Mouse (Mus musculus): Measurements from ENCODE around the gene Rnf2. TPM values are rescaled to one million over a fixed set of nuclear protein-coding genes. Genes with fewer than 3 reads are reported as not detected.

The Rnf2 gene
- total and polyA plus RNA-seq, 3 experiments = 53.4 to 134 (median 53.7) TPM

DNA sequence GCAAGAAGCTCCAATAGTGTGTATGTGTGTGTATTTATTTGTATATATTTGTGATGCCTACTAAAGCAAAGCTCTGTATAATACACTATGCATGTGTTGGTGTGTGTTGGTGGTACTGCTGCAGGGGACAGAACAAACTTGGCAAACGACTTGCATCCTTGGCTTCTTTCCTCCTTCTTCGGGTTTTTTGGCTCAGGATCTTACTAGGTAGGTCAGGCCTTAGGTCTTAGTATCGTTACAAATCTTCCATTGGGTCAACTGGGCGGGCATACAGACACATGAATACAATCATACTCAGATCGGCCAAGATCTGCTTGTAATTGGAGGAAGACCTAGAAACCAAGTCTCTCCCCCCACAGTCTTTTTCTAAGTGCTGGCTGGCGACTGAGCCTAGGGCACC is 6.0 kb downstream of the Rnf2 start:
- no peak overlapping the region for H3K9ac ChIP-seq (ENCODE audit: insufficient read depth, low read depth)
- no peaks in the 10 kb centered on the region for H3K27me3 ChIP-seq (replicated peaks)
- dilution Hi-C loops (cut with MboI; ENCODE audit: extremely low pct_ligation_motif_present, extremely low pct_unique_long_range_greater_than_20kb, low sequenced_read_pairs) = no loop called here
- H3K36me3 ChIP-seq (replicated peaks in 1 of 2; ENCODE audit: control insufficient read depth in 1 of 2, insufficient read depth in 1 of 2, low read length in 1 of 2) = peaks cover 0 to 22% of the 10 kb centered on the region in 2 experiments
- no peak overlapping the region for H3K4me2 ChIP-seq (ENCODE audit: insufficient read depth, low read depth, poor library complexity, severe bottlenecking)
- no peaks in the 10 kb centered on the region for H3K9me3 ChIP-seq (replicated peaks; ENCODE audit: low read length)
- H3K4me3 ChIP-seq (replicated peaks in 1 of 3; ENCODE audit: low read depth in 2 of 3, low read length in 2 of 3, poor library complexity in 1 of 3) = no peak overlapping the region
- no peak for TF ChIP-seq TCF12 (IDR thresholded peaks at IDR 0.05; ENCODE audit: low read depth, low read length)
- TF ChIP-seq MXI1 (IDR thresholded peaks at IDR 0.05; ENCODE audit: low read depth, low read length) = no peak
- H3K4me1 ChIP-seq (ENCODE audit: control insufficient read depth in 1 of 2, insufficient read depth in 2 of 2) = peaks cover 3 to 48% of the 10 kb centered on the region in 2 experiments; a peak in 2 of 4 replicates
- peaks cover 79% of the 10 kb centered on the region for H3K79me2 ChIP-seq (replicated peaks; ENCODE audit: control insufficient read depth, extremely low read depth, insufficient read depth, poor library complexity, severe bottlenecking)
- no peak for DNase-seq (ENCODE audit: extremely low read depth)
- in situ Hi-C loops (cut with MboI; ENCODE audit: low pct_ligation_motif_present, low pct_unique_long_range_greater_than_20kb, low sequenced_read_pairs) = no loop called here
- H3K27ac ChIP-seq (ENCODE audit: insufficient read depth, low read depth) = no peak overlapping the region

- Histone ChIP-seq H3K4me2 (ENCODE audit: insufficient read depth, low read depth, poor library complexity, severe bottlenecking) (no peak overlapping the region), H3K36me3 (replicated peaks in 1 of 2; ENCODE audit: control insufficient read depth in 1 of 2, insufficient read depth in 1 of 2, low read length in 1 of 2) (peaks cover 0 to 24% of the 10 kb centered on the region in 2 experiments), H3K27ac (ENCODE audit: insufficient read depth, low read depth) (no peak overlapping the region), H3K79me2 (replicated peaks; ENCODE audit: control insufficient read depth, extremely low read depth, insufficient read depth, poor library complexity, severe bottlenecking) (peaks cover 79% of the 10 kb centered on the region), H3K4me3 (replicated peaks in 1 of 3; ENCODE audit: low read depth in 2 of 3, low read length in 2 of 3, poor library complexity in 1 of 3) (no peak overlapping the region), H3K4me1 (ENCODE audit: control insufficient read depth in 1 of 2, insufficient read depth in 2 of 2) (peaks cover 3 to 43% of the 10 kb centered on the region in 2 experiments; a peak in 2 of 4 replicates), H3K9ac (ENCODE audit: insufficient read depth, low read depth) (no peak overlapping the region), H3K9me3 (replicated peaks; ENCODE audit: low read length) (no peaks in the 10 kb centered on the region), H3K27me3 (replicated peaks) (no peaks in the 10 kb centered on the region)
- dilution Hi-C loops (cut with MboI; ENCODE audit: extremely low pct_ligation_motif_present, extremely low pct_unique_long_range_greater_than_20kb, low sequenced_read_pairs) = no loop called here
- no peak for DNase-seq (ENCODE audit: extremely low read depth)
- in situ Hi-C loops (cut with MboI; ENCODE audit: low pct_ligation_motif_present, low pct_unique_long_range_greater_than_20kb, low sequenced_read_pairs) = no loop called here
- TF ChIP-seq MAFK (IDR thresholded peaks at IDR 0.05; ENCODE audit: insufficient replicate concordance, low read length) (no peak), KAT2A (IDR thresholded peaks at IDR 0.05; ENCODE audit: insufficient replicate concordance, low read length) (no peak), MYC (IDR thresholded peaks at IDR 0.05; ENCODE audit: low read depth, low read length) (no peak), TBP (conservative IDR thresholded peaks at IDR 0.05; ENCODE audit: low read depth, low read length) (no peak), UBTF (IDR thresholded peaks at IDR 0.05; ENCODE audit: low read depth, low read length) (no peak), IRF4 (IDR thresholded peaks at IDR 0.05; ENCODE audit: low read depth, low read length) (no peak), USF2 (conservative IDR thresholded peaks at IDR 0.05; ENCODE audit: low read depth, low read length) (no peak), ZC3H11A (IDR thresholded peaks at IDR 0.05; ENCODE audit: low read depth, low read length) (no peak), RCOR1 (conservative IDR thresholded peaks at IDR 0.05; ENCODE audit: low read depth, low read length) (no peak), MAX (IDR thresholded peaks at IDR 0.05; ENCODE audit: low read length) (no peak), MXI1 (IDR thresholded peaks at IDR 0.05; ENCODE audit: low read depth, low read length) (no peak), ELF1 (IDR thresholded peaks at IDR 0.05; ENCODE audit: low read depth, low read length) (no peak)
Measured at GRCm38 (mm10) chr1:151493826-151494225, 6.9 kb downstream of the Rnf2 start.

- DNase-seq (ENCODE audit: extremely low read depth) = no peak
- TF ChIP-seq SMC3 (IDR thresholded peaks at IDR 0.05; ENCODE audit: low read depth, low read length) (peak; percentile 29; the same call in 1 of the 2 replicates), GABPA (IDR thresholded peaks at IDR 0.05; ENCODE audit: insufficient replicate concordance, low read depth, low read length) (no peak), MAX (IDR thresholded peaks at IDR 0.05; ENCODE audit: low read length) (no peak), IRF4 (IDR thresholded peaks at IDR 0.05; ENCODE audit: low read depth, low read length) (no peak), CTCF (conservative IDR thresholded peaks at IDR 0.05 in 1 of 2, IDR thresholded peaks at IDR 0.05 in 1 of 2; ENCODE audit: low read depth in 2 of 2, low read length in 2 of 2) (peak in 1 of 2 experiments; percentile 49; a peak in 2 of 4 replicates), PAX5 (IDR thresholded peaks at IDR 0.05; ENCODE audit: low read length) (no peak), ZKSCAN1 (IDR thresholded peaks at IDR 0.05; ENCODE audit: borderline replicate concordance, low read depth, low read length) (no peak)
- in situ Hi-C loops (cut with MboI; ENCODE audit: low pct_ligation_motif_present, low pct_unique_long_range_greater_than_20kb, low sequenced_read_pairs) = no loop called here
Measured at GRCm38 (mm10) chr1:151492419-151492818, 8.3 kb downstream of the Rnf2 start.

More at GRCm38 (mm10) chr1:151492419-151492818, 8.3 kb downstream of the Rnf2 start:
- Histone ChIP-seq H3K4me2 (ENCODE audit: insufficient read depth, low read depth, poor library complexity, severe bottlenecking) (no peak overlapping the region), H3K27ac (ENCODE audit: insufficient read depth, low read depth) (no peak overlapping the region), H3K36me3 (replicated peaks in 1 of 2; ENCODE audit: control insufficient read depth in 1 of 2, insufficient read depth in 1 of 2, low read length in 1 of 2) (peaks cover 0 to 27% of the 10 kb centered on the region in 2 experiments), H3K9ac (ENCODE audit: insufficient read depth, low read depth) (no peak overlapping the region), H3K27me3 (replicated peaks) (no peaks in the 10 kb centered on the region), H3K4me1 (ENCODE audit: control insufficient read depth in 1 of 2, insufficient read depth in 2 of 2) (peaks cover 0 to 33% of the 10 kb centered on the region in 2 experiments; a peak in 2 of 4 replicates), H3K9me3 (replicated peaks; ENCODE audit: low read length) (no peaks in the 10 kb centered on the region), H3K4me3 (replicated peaks in 1 of 3; ENCODE audit: low read depth in 2 of 3, low read length in 2 of 3, poor library complexity in 1 of 3) (no peak overlapping the region), H3K79me2 (replicated peaks; ENCODE audit: control insufficient read depth, extremely low read depth, insufficient read depth, poor library complexity, severe bottlenecking) (peaks cover 76% of the 10 kb centered on the region)
- dilution Hi-C loops (cut with MboI; ENCODE audit: extremely low pct_ligation_motif_present, extremely low pct_unique_long_range_greater_than_20kb, low sequenced_read_pairs) = no loop called here

All from CH12.LX (cell line).